Mouse (Mus musculus): ENCODE measurements around the gene Brwd1. TPM values are rescaled to one million over a fixed set of nuclear protein-coding genes. Genes with fewer than 3 reads are reported as not detected.

Brwd1 gene
- 75.2 and 76.2 TPM in 2 replicates for polyA plus RNA-seq (2015; fragmentation: Nextera tagmentation; extraction: Ambion mirVana)

GRCm38 (mm10) chr16:96082301-96083178 lies at the start of gene Brwd1:
Gene Brwd1 (minus strand): TSS chr16:96082526.
- H3K27ac ChIP-seq: peak within 1 kb of the TSS; percentile 98
- ATAC-seq (ENCODE audit: insufficient read depth, low FRiP score, low read depth): peak; percentile 86
- H3K4me2 ChIP-seq: peak within 1 kb of the TSS; percentile 74
- peaks cover 17% of the 10 kb centered on the region for H3K36me3 ChIP-seq
- peaks cover 15% of the 10 kb centered on the region; the same call in 1 of the 2 replicates for H3K4me1 ChIP-seq
- no peaks in the 10 kb centered on the region for H3K27me3 ChIP-seq (replicated peaks)
- under 1% methylated on average over 78 of the region's 107 CpGs for WGBS
- peak within 1 kb of the TSS; percentile 87 for H3K4me3 ChIP-seq (replicated peaks)
- H3K9me3 ChIP-seq: no peaks in the 10 kb centered on the region
- H3K9ac ChIP-seq: peak within 1 kb of the TSS; percentile 99

GRCm38 (mm10) chr16:96128466-96128865 lies 46.1 kb upstream of the Brwd1 start:
- Histone ChIP-seq H3K36me3 (peaks cover 21% of the 10 kb centered on the region), H3K27me3 (replicated peaks) (no peaks in the 10 kb centered on the region), H3K9ac (peak overlapping the region; percentile 51), H3K27ac (peak overlapping the region; percentile 97), H3K4me1 (peaks cover 14% of the 10 kb centered on the region), H3K9me3 (no peaks in the 10 kb centered on the region), H3K4me3 (replicated peaks) (peak overlapping the region; percentile 92), H3K4me2 (peak overlapping the region; percentile 59)
- no peak for ATAC-seq (ENCODE audit: insufficient read depth, low FRiP score, low read depth)
- WGBS: 4% methylated on average over 9 of the region's 9 CpGs

- peak within 1 kb of the TSS; percentile 59 for H3K4me2 ChIP-seq
- WGBS: 0% methylated on average over 62 of the region's 72 CpGs
- ATAC-seq (ENCODE audit: insufficient read depth, low FRiP score, low read depth): peak; percentile 96
Observed at GRCm38 (mm10) chr16:96127657-96128344, 45.5 kb upstream of the Brwd1 start, which contains the start of gene Hmgn1. Gene Hmgn1 (minus strand): TSS chr16:96127729.

GRCm38 (mm10) chr16:96127288-96127656 lies 44.9 kb upstream of the Brwd1 start:
- ATAC-seq (ENCODE audit: insufficient read depth, low FRiP score, low read depth): peak; percentile 45
- peak overlapping the region; percentile 92 for H3K4me3 ChIP-seq (replicated peaks)
- peak overlapping the region; percentile 59 for H3K4me2 ChIP-seq
- H3K4me1 ChIP-seq: peaks cover 14% of the 10 kb centered on the region
- H3K27ac ChIP-seq: peak overlapping the region; percentile 97
- peak overlapping the region; percentile 86 for H3K9ac ChIP-seq
- H3K9me3 ChIP-seq: no peaks in the 10 kb centered on the region
- no peaks in the 10 kb centered on the region for H3K27me3 ChIP-seq (replicated peaks)
- WGBS: under 1% methylated on average over 41 of the region's 52 CpGs
- peaks cover 29% of the 10 kb centered on the region for H3K36me3 ChIP-seq

More at GRCm38 (mm10) chr16:96127657-96128344, 45.5 kb upstream of the Brwd1 start, which contains the start of gene Hmgn1:
- Histone ChIP-seq H3K9me3 (no peaks in the 10 kb centered on the region), H3K36me3 (peaks cover 27% of the 10 kb centered on the region), H3K9ac (peak within 1 kb of the TSS; percentile 86), H3K27ac (peak within 1 kb of the TSS; percentile 97), H3K4me1 (peaks cover 14% of the 10 kb centered on the region), H3K4me3 (replicated peaks) (peak within 1 kb of the TSS; percentile 92), H3K27me3 (replicated peaks) (no peaks in the 10 kb centered on the region)

GRCm38 (mm10) chr16:96126684-96127171 lies 44.4 kb upstream of the Brwd1 start:
- Histone ChIP-seq H3K4me1 (peaks cover 14% of the 10 kb centered on the region), H3K9me3 (no peaks in the 10 kb centered on the region), H3K9ac (peak overlapping the region; percentile 86), H3K36me3 (peaks cover 29% of the 10 kb centered on the region), H3K27ac (peak overlapping the region; percentile 97), H3K4me2 (peak overlapping the region; percentile 59), H3K27me3 (replicated peaks) (no peaks in the 10 kb centered on the region), H3K4me3 (replicated peaks) (peak overlapping the region; percentile 92)
- ATAC-seq (ENCODE audit: insufficient read depth, low FRiP score, low read depth): no peak
- 2% methylated on average over 19 of the region's 19 CpGs for WGBS

GRCm38 (mm10) chr16:96120022-96120623 lies 37.8 kb upstream of the Brwd1 start:
- no peaks in the 10 kb centered on the region for H3K27me3 ChIP-seq (replicated peaks)
- H3K36me3 ChIP-seq: peaks cover 21% of the 10 kb centered on the region
- 54% methylated on average over 4 of the region's 4 CpGs for WGBS
- H3K27ac ChIP-seq: no peak overlapping the region
- no peak overlapping the region for H3K9ac ChIP-seq
- H3K9me3 ChIP-seq: no peaks in the 10 kb centered on the region
- no peak overlapping the region for H3K4me2 ChIP-seq
- 0 out of 2 replicates have a peak, but pooled peaks cover 3% of the 10 kb centered on the region for H3K4me1 ChIP-seq
- ATAC-seq (ENCODE audit: insufficient read depth, low FRiP score, low read depth): no peak
- H3K4me3 ChIP-seq (replicated peaks): no peak overlapping the region

GRCm38 (mm10) chr16:96114729-96115128 lies 32.4 kb upstream of the Brwd1 start:
- 54% methylated on average over 4 of the region's 4 CpGs for WGBS
- Histone ChIP-seq H3K4me1 (no peaks in the 10 kb centered on the region), H3K4me3 (replicated peaks) (no peak overlapping the region), H3K36me3 (no peaks in the 10 kb centered on the region), H3K9ac (no peak overlapping the region), H3K27me3 (replicated peaks) (no peaks in the 10 kb centered on the region), H3K27ac (no peak overlapping the region), H3K9me3 (no peaks in the 10 kb centered on the region), H3K4me2 (no peak overlapping the region)
- ATAC-seq (ENCODE audit: insufficient read depth, low FRiP score, low read depth): no peak

GRCm38 (mm10) chr16:96112769-96113168 lies 30.4 kb upstream of the Brwd1 start:
- 39% methylated on average over 2 of the region's 2 CpGs for WGBS
- Histone ChIP-seq H3K4me1 (no peaks in the 10 kb centered on the region), H3K27ac (no peak overlapping the region), H3K36me3 (no peaks in the 10 kb centered on the region), H3K4me2 (no peak overlapping the region), H3K27me3 (replicated peaks) (no peaks in the 10 kb centered on the region), H3K9ac (no peak overlapping the region), H3K9me3 (no peaks in the 10 kb centered on the region), H3K4me3 (replicated peaks) (no peak overlapping the region)
- no peak for ATAC-seq (ENCODE audit: insufficient read depth, low FRiP score, low read depth)

- Histone ChIP-seq H3K27ac (no peak overlapping the region), H3K36me3 (no peaks in the 10 kb centered on the region)
- WGBS: 81% methylated on average over 5 of the region's 5 CpGs
Observed at GRCm38 (mm10) chr16:96110655-96111345, 28.5 kb upstream of the Brwd1 start.

GRCm38 (mm10) chr16:96109673-96110072 lies 27.3 kb upstream of the Brwd1 start:
- Histone ChIP-seq H3K9me3 (no peaks in the 10 kb centered on the region), H3K27me3 (replicated peaks) (no peaks in the 10 kb centered on the region), H3K9ac (no peak overlapping the region), H3K4me3 (replicated peaks) (no peak overlapping the region), H3K27ac (no peak overlapping the region), H3K36me3 (no peaks in the 10 kb centered on the region), H3K4me2 (no peak overlapping the region), H3K4me1 (no peaks in the 10 kb centered on the region)
- no peak for ATAC-seq (ENCODE audit: insufficient read depth, low FRiP score, low read depth)
- 52% methylated on average over 4 of the region's 4 CpGs for WGBS

More at GRCm38 (mm10) chr16:96110655-96111345, 28.5 kb upstream of the Brwd1 start:
- H3K4me3 ChIP-seq (replicated peaks): no peak overlapping the region
- no peaks in the 10 kb centered on the region for H3K4me1 ChIP-seq
- no peaks in the 10 kb centered on the region for H3K27me3 ChIP-seq (replicated peaks)
- no peaks in the 10 kb centered on the region for H3K9me3 ChIP-seq
- ATAC-seq (ENCODE audit: insufficient read depth, low FRiP score, low read depth): no peak
- no peak overlapping the region for H3K9ac ChIP-seq
- no peak overlapping the region for H3K4me2 ChIP-seq

GRCm38 (mm10) chr16:96103036-96103435 lies 20.7 kb upstream of the Brwd1 start:
- Histone ChIP-seq H3K27ac (no peak overlapping the region), H3K27me3 (replicated peaks) (no peaks in the 10 kb centered on the region), H3K4me2 (no peak overlapping the region), H3K4me1 (no peaks in the 10 kb centered on the region), H3K4me3 (replicated peaks) (no peak overlapping the region), H3K36me3 (no peaks in the 10 kb centered on the region), H3K9ac (no peak overlapping the region), H3K9me3 (no peaks in the 10 kb centered on the region)
- no peak for ATAC-seq (ENCODE audit: insufficient read depth, low FRiP score, low read depth)
- WGBS: 48% methylated on average over 2 of the region's 2 CpGs
